Mouse (Mus musculus) granulocyte monocyte progenitor cell, adult 5-6 weeks (primary cell): ENCODE results near the gene Depp1. TPM values are rescaled to one million over a fixed set of nuclear protein-coding genes. Genes with fewer than 3 reads are reported as not detected.

Experiments used
- ATAC-seq: replicated peaks from 2 replicates; pipeline ENCODE4 v1.8.0; 2016; ENCODE audit warnings: mild to moderate bottlenecking, moderate TSS enrichment, inconsistent platforms; ENCODE audit not compliant: poor library complexity, severe bottlenecking
- total RNA-seq, 2 experiments: library from RNA; stranded (forward) in 1 of 2; stranded (reverse) in 1 of 2; fragments of 200-712, 200-1000 nt in 1 of 2; fragments of >200 nt in 1 of 2; fragmentation: Nextera tagmentation in 1 of 2; gene quantifications; 2 replicates each; pipeline ENCODE4 v1.2.3; 2014 to 2017

Gene Depp1
- total RNA-seq, 2 experiments from 2014 or later, result not detected

- ATAC-seq, result no peak
These were observed 6.1 kb upstream of the Depp1 start for GRCm38 (mm10) chr6:116644335-116644734.

- no peak for ATAC-seq
These were observed 2.6 kb upstream of the Depp1 start for GRCm38 (mm10) chr6:116647763-116648162.

- no peak for ATAC-seq
These were observed 598 bp upstream of the Depp1 start for GRCm38 (mm10) chr6:116649811-116650210.

DNA sequence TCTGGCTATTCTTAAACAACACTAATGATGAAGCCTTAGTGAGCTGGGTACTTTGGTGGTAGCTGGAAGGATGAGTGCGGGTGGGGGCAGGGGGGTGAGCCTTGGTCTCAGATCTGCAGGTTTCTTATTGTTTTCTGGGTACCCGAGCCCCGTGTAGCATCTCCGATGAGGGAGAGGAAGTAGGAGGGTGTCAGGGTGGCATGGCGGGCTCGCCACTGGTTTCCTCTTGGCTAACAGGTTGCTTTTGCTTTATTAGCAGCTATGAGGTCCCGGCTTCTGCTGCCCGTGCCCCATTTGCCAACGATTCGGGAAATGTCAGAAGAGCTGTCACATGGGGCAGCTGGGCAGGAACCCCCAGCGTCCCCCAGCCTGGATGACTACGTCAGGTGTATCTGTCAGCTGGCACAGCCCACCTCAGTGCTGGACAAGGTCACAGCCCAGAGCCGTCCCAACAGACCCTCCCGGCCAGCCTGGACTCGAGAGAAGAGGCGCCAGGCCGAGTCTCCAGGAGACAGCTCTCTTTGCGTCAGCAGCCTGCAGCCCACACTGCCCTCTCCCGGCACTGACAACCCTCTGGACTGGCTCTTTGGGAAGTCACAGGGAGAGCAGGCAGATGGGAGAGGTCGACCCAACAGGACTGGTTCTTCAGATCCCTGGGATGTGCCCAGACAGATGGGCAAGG is 1.2 kb downstream of the Depp1 start:
- peak; percentile 47 for ATAC-seq

DNA sequence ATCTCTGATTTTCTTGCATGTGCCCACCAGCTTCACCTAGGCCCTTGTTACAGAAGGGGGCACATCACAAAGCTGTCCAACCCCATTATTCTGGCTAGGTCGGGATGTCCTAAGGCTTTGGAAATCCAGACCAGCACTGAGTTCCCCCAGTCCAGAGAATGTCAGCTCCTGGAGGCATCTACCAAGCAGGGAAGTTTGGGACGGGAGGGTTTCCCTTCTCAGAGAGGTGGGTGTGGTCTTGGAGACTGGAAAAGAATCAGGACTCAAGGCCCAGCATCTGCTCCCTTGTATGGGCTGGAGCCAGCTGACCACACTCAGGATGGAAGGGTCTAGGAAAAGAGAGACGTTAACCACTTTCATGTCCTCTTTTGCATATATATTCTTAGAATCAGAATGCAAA is 2.8 kb downstream of the Depp1 start:
- no peak for ATAC-seq

DNA sequence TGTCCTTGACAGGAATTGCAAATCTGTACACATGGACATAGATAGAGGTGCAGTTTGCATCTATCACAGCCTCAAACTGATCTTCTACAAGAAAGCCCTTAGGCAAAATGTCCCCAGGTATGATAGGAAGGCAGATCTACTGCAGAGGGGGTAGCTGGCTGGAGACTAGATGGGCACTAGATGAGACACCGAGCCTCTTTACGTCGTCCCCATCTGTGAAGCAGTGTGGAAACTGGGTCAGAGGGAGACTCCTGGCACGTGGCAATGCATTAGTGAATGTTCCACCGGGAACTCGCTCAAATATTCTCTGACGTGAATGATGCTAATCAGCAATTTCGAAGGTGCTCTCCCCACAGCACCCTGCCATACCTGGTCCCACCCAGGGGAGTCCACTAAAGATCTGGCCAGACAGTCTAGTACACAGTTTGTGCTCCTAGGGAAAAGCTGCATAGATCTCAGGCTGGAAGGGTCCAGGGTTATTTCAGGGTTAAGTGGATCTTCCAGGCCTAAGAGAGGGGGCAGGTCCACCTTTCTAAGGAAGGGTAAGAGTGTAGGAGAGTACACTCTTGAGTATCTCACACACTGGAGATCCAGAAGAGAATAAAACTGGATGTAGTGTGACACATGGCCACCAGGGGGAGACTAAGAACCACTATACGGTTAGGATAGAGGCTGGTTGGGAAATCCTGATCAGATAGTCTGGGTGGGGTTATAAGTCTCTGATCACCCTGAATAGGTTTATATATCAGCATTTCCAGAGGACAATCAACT is 3.5 kb downstream of the Depp1 start:
- ATAC-seq, result peak; percentile 68

- no peak for ATAC-seq
These were observed 13.0 kb downstream of the Depp1 start for GRCm38 (mm10) chr6:116663364-116663763.

DNA sequence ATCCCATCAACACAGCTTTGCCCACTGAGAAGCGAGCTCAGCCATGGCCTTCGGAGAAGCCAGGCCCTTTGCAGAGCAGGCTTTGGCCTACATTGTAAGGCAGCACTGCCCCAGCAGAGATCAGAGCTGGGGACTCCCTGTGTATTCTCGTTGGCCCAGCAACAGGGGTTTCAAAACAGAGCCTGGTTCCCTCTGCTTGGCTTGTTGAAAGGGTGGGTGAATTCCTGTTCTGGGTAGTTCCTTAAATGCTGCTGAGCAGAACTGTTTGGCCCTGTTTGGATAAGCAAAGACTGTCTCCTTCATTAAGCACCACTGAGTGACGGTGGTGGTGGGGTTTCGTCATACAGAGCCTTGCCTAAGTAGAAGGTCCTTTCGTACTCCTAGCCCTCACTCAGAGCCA is 13.6 kb downstream of the Depp1 start:
- ATAC-seq, result peak; percentile 82

DNA sequence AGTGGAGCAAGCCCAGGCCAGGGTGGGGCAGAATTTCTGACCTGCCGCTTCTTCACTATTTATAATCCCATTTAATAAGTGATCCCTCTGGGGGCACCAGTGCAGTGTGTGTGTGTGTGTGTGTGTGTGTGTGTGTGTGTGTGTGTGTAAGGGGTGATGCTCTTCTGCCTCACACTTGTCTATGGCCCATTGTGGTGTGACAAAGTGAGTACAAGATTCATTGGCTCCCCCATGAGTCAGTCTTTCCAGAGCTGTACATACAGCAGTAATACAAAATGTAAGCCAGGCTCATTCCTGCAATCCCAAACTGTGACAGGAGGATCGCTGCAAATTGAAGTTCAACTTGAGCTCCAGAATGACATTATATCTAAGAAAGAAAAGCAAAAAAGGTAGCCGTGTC is 14.4 kb downstream of the Depp1 start:
- no peak for ATAC-seq

GRCm38 (mm10) chr6:116666085-116666750 is 15.8 kb downstream of the Depp1 start:
- peak; percentile 36 for ATAC-seq

GRCm38 (mm10) chr6:116666892-116667291 is 16.5 kb downstream of the Depp1 start:
- ATAC-seq, result no peak

DNA sequence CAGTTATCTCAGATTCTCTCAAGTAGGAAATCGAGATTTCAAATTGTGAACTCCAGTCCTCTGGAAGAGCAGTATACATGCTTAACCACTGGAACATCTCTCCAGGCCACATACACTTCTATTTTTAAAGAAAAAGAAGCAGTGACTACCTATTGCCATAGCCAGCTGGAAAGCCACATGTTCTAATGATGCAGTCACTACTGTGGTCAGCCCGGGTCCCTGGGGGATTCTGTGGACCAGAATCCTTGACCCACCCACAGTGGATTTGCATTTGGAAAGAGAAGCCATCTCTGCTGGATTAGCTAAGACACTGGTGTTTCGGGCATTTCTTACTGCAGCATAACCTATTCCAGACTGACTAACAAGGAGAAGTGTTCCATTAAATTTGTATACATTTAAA is 17.0 kb downstream of the Depp1 start:
- no peak for ATAC-seq

GRCm38 (mm10) chr6:116668682-116669470 is 18.5 kb downstream of the Depp1 start:
- ATAC-seq, result peak; percentile 36

GRCm38 (mm10) chr6:116670144-116670543 is 19.7 kb downstream of the Depp1 start:
- ATAC-seq, result 0 out of 2 replicates have a peak, but pooled peaks have one; percentile 4

GRCm38 (mm10) chr6:116671031-116671430 is 20.6 kb downstream of the Depp1 start:
- no peak for ATAC-seq

GRCm38 (mm10) chr6:116671768-116672167 is 21.4 kb downstream of the Depp1 start:
- ATAC-seq, result no peak

DNA sequence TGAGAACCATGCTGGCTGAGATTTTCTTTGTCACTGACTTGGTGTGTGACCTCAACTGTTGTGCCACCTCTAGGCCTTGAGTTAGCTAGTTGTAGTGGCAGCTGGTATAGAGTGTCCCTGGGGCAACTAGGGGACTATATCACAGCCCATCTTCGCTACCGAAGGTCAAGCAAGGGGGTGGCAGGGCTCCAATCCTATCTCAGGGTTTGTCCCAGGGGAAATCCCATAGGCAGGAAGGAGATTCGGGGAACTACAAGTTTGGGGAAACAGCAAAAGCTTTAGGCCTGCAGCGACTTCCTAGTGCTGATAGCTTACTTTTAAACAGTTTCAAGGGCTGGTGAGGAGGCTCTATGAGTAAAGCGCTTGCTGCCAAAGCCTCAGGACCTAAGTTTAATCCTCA is 21.9 kb downstream of the Depp1 start:
- no peak for ATAC-seq

- peak; percentile 64 for ATAC-seq
These were observed 23.3 kb downstream of the Depp1 start, which contains the start of gene Rassf4 for GRCm38 (mm10) chr6:116673471-116674282. Gene Rassf4 (minus strand): TSS chr6:116673952.

GRCm38 (mm10) chr6:116674283-116674886 is 24.0 kb downstream of the Depp1 start:
- ATAC-seq, result peak; percentile 17; the same call in 1 of the 2 replicates
